Mouse (Mus musculus) brown adipose tissue, adult 24 weeks (tissue): ENCODE results near the gene Fam192a. TPM values are rescaled to one million over a fixed set of nuclear protein-coding genes. Genes with fewer than 3 reads are reported as not detected.

Experiments used
- H3K27ac ChIP-seq: fragments of 200-500 bp; replicated peaks from 2 replicates; pipeline ENCODE4 v1.5.1; 2012; ENCODE audit warnings: low read depth, mild to moderate bottlenecking, low read length
- H3K4me1 ChIP-seq: fragments of 200-500 bp; 2 replicates; pipeline ENCODE4 v1.6.1; 2012; ENCODE audit warnings: low read length, mixed read lengths; ENCODE audit not compliant: control insufficient read depth, insufficient read depth, insufficient read length
- H3K4me3 ChIP-seq: fragments of 200-500 bp; 2 replicates; pipeline ENCODE4 v1.5.1; 2012; ENCODE audit warnings: low read depth, mild to moderate bottlenecking, low read length, moderate library complexity; ENCODE audit not compliant: insufficient read depth
- polyA plus RNA-seq: library from polyadenylated mRNA; stranded (reverse); fragments of >200 nt; gene quantifications from 2 replicates; pipeline ENCODE4 v1.2.4, GENCODE M21; 2012; ENCODE audit not compliant: missing spikeins, insufficient read depth, insufficient read length

Fam192a gene
- polyA plus RNA-seq, 1 experiment, result 41.0 TPM

DNA sequence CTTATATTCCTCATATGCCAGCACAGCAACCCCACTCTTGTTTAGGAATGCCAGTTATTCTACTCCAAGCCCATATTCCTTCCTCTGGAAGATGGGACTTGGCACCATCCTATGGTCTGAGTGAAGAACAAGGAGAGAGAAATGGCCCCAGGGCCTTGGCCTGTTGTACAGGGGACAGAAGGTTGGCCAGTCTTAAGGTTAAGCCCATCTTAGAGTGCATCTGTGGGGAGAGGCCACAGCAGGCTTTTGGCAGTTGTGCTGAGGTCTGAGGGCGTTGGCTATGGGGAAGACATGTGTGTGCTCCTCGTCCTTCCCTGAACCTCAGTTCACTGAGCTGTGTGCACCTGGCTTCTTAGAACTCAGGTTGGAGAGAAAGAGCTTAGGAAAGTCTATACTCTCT, 49.1 kb downstream of the Fam192a start:
- no peak overlapping the region for H3K27ac ChIP-seq
- no peak overlapping the region for H3K4me3 ChIP-seq
- H3K4me1 ChIP-seq, result peaks cover 3% of the 10 kb centered on the region

DNA sequence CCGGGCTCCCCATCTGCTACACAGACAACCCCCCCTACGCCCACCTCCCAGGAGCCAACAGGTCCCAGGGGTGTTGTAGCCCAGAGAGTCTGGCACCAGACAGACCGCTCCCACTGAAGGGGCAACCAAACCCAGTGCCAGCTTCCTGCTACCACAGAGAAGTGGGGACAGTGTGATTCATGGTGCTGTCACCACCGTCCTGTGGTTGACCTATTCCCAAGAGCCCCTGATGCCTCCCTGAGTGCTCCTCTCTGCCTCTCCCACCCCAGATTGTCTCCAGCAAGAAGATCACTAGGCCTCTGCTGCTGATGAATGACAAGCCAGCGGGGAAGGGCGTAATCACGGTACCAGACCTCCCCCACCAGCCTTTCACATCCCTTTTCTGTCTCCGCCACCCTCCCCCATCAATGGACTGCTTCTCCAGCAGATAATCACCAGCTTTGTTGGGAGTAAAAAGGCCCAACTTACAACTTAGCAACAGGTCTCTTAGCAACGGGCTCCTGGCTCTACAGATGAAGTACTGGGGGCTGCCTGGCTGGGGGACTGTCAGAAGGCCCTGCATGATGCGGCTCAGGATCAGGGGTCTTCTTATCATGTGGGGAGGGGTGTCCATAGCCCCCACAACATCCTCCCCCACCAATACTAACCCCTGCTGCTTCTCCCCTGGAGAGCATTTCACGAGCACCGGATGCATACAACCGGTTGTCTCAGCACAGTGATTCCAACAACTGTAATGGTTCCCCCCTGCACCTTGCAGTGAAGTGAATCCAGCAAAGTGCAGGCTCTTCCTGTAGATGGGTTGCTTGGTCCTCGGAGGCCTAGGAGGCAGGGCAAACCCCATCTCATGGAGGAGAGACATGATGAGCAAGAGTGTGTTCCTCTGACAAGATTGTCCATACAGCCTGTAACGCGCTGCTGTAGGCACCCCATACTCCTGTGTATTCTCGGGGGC, 50.0 kb downstream of the Fam192a start:
- Histone ChIP-seq H3K4me1 (peaks cover 3% of the 10 kb centered on the region), H3K4me3 (no peak overlapping the region), H3K27ac (no peak overlapping the region)

- H3K4me1 ChIP-seq, result peaks cover 3% of the 10 kb centered on the region
- H3K27ac ChIP-seq, result peak overlapping the region; percentile 35; the same call in 1 of the 2 replicates
- no peak overlapping the region for H3K4me3 ChIP-seq
Observed at GRCm38 (mm10) chr8:94549998-94550397, 51.8 kb downstream of the Fam192a start.

DNA sequence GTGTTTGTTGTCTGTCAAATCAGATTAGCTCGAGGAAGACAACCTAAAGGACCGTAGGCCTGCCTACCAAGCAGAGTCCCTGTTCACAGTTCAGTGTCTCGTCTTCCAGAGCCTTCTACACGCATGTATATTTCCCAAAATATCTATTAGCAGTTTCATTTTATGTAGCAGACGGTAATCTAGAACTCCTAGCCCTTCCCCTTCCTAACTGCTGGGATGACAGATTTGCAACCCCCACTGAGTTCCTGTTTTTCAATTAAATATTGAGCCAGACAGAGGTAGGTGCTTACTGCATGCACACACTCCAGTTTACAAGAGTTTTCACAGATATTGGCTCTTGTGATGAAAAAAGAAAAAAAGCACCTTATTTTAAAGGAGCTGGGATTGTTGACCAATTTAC, 52.3 kb downstream of the Fam192a start:
- H3K4me1 ChIP-seq, result peaks cover 3% of the 10 kb centered on the region
- no peak overlapping the region for H3K4me3 ChIP-seq
- peak overlapping the region; percentile 35 for H3K27ac ChIP-seq

DNA sequence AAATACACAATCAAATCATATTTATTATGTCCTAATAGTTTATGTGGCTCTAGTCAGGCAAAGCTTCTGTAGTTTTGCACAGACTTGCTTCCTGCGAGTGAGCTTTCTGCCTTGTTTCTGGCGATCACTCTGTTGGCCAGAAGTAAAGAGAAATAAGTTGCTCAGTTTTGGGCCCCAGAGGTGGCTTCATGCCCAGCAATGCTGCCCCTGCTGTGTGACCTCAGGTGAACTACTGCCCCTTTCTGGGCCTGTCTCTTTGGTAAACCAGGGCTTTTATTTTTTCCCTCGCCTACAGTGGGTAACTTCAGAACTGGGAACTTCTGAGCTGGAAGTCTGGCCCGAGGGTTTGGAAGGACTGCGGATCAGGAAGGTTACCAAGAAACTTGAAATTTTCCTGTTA, 52.8 kb downstream of the Fam192a start:
- Histone ChIP-seq H3K27ac (peak overlapping the region; percentile 31), H3K4me3 (no peak overlapping the region), H3K4me1 (peaks cover 3% of the 10 kb centered on the region)

- no peak overlapping the region for H3K27ac ChIP-seq
- no peak overlapping the region for H3K4me3 ChIP-seq
- peaks cover 3% of the 10 kb centered on the region for H3K4me1 ChIP-seq
Observed at GRCm38 (mm10) chr8:94543981-94544380, 57.8 kb downstream of the Fam192a start.

GRCm38 (mm10) chr8:94540889-94541795, 60.7 kb downstream of the Fam192a start:
- Histone ChIP-seq H3K4me1 (peaks cover 3% of the 10 kb centered on the region; the same call in 1 of the 2 replicates), H3K27ac (no peak overlapping the region), H3K4me3 (no peak overlapping the region)

DNA sequence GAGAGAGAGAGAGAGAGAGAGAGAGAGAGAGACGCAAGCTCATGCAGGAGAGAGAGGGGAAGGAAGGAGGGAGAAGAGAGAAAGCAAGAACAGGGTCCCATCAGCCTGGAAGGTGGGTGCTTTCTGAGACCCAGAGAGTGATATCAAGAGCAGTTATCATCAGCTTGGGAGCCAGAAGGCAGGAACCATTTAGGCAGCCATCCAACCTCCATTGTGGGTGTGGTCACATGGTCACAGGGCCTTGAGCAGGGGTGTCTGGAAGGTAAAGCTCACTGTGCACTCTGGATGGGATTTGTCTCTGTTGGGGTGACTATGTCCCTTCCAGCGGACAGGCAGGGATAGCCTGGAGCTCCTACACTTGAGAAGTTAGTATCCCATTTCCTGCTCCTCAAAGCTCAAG, 61.8 kb downstream of the Fam192a start:
- Histone ChIP-seq H3K4me3 (no peak overlapping the region), H3K27ac (no peak overlapping the region), H3K4me1 (peaks cover 4% of the 10 kb centered on the region; the same call in 1 of the 2 replicates)

DNA sequence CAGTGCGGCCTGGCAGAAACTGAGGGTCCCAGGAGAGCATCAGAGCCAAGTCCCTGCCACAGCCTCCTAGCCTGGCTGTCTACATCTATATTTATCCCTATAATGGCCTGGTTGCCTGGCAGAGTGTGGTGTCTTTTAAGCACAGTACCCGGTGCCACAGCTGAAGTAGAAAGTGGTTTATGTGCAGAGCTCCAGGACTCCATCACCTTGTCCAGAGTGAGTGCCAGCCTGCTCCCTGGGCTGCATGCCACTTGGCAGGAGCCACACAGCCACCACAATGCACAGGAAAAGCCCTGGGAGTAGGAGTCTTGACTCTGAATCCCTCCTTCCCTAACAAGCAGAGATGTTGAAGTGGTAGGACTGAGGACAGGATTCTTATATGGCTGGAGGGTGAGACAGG, 64.3 kb downstream of the Fam192a start:
- Histone ChIP-seq H3K27ac (no peak overlapping the region), H3K4me1 (peaks cover 4% of the 10 kb centered on the region; the same call in 1 of the 2 replicates), H3K4me3 (no peak overlapping the region)

DNA sequence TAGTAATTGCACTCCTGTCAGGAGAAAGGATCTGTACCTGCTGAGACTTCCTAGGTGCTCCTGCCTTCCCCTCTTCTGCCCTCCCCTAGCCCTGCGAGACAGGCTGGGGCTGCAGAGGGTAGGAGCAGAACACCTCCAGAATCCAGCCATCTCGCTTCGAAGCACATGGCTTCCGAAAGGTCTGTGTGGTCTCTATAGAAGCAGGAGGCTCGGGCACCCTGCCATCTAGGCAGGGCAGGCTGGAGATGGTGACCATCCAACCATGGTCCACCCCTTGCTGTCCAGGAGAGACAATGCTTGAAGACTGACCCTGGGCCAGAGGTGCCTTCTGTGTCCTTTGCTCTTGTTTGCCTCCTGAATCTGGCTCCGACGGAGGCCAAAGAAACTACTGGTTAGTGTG, 66.2 kb downstream of the Fam192a start:
- H3K4me3 ChIP-seq, result no peak overlapping the region
- no peak overlapping the region for H3K27ac ChIP-seq
- peaks cover 4% of the 10 kb centered on the region; the same call in 1 of the 2 replicates for H3K4me1 ChIP-seq

- H3K4me1 ChIP-seq, result peaks cover 4% of the 10 kb centered on the region; the same call in 1 of the 2 replicates
- H3K4me3 ChIP-seq, result no peak overlapping the region
- no peak overlapping the region for H3K27ac ChIP-seq
Observed at GRCm38 (mm10) chr8:94534612-94535011, 67.2 kb downstream of the Fam192a start.

DNA sequence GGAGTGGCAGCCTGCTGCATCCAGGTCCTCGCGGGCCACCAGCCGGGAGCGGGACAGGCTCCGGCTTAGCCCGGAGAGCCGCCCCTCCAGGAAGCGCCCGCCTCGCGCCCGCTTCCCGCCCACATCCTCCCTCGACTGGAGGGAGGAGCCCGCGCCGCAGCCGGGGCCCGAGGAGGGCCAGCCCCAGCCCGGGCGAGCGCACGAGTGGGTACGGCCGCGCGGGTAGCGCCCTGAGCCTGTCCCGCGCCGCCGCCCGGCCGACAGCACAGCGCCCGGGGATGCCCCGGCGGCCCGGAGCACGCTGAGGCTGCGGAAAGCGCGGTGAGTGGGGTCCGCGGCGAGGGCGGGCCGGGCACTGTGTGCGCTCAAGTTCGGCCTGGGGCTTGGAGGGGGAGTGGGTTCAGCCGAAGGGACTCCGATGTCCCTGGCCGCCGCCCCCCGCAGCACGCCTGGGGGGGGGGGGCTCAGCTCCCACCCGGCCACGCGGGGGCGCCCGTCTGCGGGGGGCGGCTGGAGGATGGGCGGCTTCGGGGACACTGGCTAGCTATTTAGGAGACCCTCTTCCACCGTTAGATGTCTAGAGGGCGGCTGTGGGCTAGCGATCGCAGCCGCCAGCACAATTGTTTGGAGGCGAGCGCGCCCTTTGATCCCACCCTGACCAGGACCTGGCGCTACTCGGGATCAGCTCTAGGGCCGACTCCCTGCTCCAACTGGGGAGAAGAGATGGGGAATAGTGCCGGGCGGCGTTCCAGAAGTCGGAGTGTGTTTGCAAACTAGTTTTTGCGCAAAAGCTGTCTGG, 68.7 kb downstream of the Fam192a start, which contains the start of gene Cpne2:
Gene Cpne2, plus strand, starts transcription at position 118 of the 799 bp plus-strand sequence.
- Histone ChIP-seq H3K4me3 (peak within 1 kb of the TSS; percentile 72), H3K4me1 (peaks cover 4% of the 10 kb centered on the region; the same call in 1 of the 2 replicates), H3K27ac (no peak within 1 kb of the TSS)

GRCm38 (mm10) chr8:94532525-94532872, 69.3 kb downstream of the Fam192a start:
- Histone ChIP-seq H3K4me1 (peaks cover 4% of the 10 kb centered on the region; the same call in 1 of the 2 replicates), H3K4me3 (peak overlapping the region; percentile 72), H3K27ac (no peak overlapping the region)

- peaks cover 4% of the 10 kb centered on the region; the same call in 1 of the 2 replicates for H3K4me1 ChIP-seq
- H3K4me3 ChIP-seq, result peak overlapping the region; percentile 21
- H3K27ac ChIP-seq, result no peak overlapping the region
Observed at GRCm38 (mm10) chr8:94532000-94532399, 69.8 kb downstream of the Fam192a start.
